Mouse (Mus musculus) kidney, adult 11 months (tissue): ENCODE measurements around the gene Vmn1r9.
"Not testable (repeated sequence)": the region's sequence is repeated elsewhere in the genome, so short reads cannot be mapped to it uniquely, and the experiment has no call there.

Experiments used
- DNase-seq: peaks from one replicate; pipeline ENCODE4 v3.0.0; 2022

Gene Vmn1r9

DNA sequence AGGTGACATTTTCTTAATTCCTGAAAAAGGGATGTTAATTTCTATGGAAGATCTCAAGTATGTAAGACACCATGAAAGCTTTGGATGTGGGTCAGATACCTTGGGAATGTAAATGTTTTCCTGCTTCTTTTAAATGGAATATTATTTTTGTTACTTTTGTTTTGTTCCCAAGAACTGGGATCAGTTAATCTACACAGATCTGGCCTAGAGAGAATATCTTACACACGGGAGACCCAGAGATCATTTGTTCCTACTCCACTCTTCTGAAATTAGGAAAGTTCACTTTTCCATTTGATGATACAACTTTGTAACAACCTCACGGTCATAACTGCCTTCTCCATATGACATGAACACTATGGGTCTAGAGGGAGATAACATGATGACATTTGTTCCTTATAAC lies at the start of gene Vmn1r9:
TSS of gene Vmn1r9 (plus strand) at position 301 of the 400 bp plus-strand sequence.
- no peak for DNase-seq

GRCm38 (mm10) chr6:57025224-57025623 lies 41.4 kb upstream of the Vmn1r9 start, which contains the start of gene Vmn1r7:
TSS of gene Vmn1r7 (minus strand) at chr6:57025324.
- not testable (repeated sequence) for DNase-seq

- DNase-seq: no peak
Observed at GRCm38 (mm10) chr6:57031984-57032383, 34.6 kb upstream of the Vmn1r9 start, which contains the start of gene Vmn1r8. TSS of gene Vmn1r8 (plus strand) at chr6:57032284.

DNA sequence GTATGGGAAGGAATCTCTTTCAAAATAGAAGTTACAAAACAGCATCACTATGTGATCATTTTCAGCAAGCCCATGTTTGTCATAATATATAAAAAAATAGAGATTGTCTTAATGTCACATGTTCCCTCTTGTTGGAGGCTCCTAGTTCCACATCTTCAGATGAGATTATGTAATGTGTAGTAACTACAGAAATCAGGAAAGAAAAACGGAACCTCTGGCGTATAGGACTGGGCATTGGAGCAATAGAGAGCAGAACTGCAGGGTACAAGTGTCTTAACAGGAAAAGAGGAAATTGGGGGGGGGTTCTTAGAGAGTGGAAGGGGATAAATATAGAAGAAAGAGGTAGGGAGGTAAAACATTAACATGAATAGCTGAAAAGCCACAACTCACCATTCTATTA lies 31.9 kb upstream of the Vmn1r9 start:
- no peak for DNase-seq

- DNase-seq: peak; percentile 7
Observed at GRCm38 (mm10) chr6:57063730-57064129, 2.9 kb upstream of the Vmn1r9 start.

DNA sequence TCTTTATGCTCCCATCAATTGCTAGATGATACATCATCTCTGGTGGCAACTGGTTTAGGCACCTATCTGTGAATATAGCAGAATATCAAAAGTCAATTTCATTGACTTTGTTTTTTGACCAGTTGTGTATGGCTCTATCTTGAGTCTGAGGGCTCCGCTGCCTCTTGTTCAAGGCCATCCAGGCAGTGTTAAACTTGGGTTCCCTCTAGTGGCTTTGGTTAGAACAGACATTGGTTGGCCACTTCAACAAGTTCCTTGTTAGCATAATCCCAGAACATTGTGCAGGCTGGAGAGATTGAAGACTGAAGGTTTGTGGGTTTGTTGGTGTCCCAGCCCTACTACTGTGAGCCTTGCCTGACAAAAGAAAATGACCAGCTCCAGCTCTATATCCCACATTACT lies 39.8 kb downstream of the Vmn1r9 start:
- no peak for DNase-seq

DNA sequence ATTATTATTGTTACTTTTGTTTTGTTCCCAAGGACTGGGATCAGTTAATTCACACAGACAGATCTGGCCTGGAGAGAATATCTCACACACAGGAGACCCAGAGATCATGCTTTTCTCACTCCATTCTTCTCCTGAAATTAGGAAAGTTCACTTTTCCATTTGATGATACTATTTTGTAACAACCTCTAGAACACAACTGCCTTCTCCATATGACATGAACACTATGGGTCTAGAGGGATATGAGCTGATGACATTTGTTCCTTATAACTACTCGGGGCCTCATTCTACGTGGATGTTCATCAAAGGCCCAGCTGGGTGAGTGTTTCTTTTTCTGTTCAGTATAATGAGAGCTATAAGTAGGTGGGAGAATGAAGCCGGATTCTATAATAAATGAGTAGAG lies 42.6 kb downstream of the Vmn1r9 start, which contains the start of gene Vmn1r10:
TSS of gene Vmn1r10 (plus strand) at position 301 of the 400 bp plus-strand sequence.
- DNase-seq: no peak
